Mouse (Mus musculus): ENCODE data around the gene Loxl1.
"Not testable (repeated sequence)": the region's sequence is repeated elsewhere in the genome, so short reads cannot be mapped to it uniquely, and the experiment has no call there.

Gene Loxl1

GRCm38 (mm10) chr9:58278821-58279723 lies 33.9 kb downstream of the Loxl1 start:
- no peak for DNase-seq (ENCODE audit: extremely low read depth, low read depth)

GRCm38 (mm10) chr9:58278313-58278712 lies 34.7 kb downstream of the Loxl1 start:
- no peak for DNase-seq (ENCODE audit: extremely low read depth, low read depth)

- DNase-seq (ENCODE audit: extremely low read depth, low read depth) = no peak
Observed at GRCm38 (mm10) chr9:58276346-58276745, 36.6 kb downstream of the Loxl1 start.

GRCm38 (mm10) chr9:58275797-58276196 lies 37.2 kb downstream of the Loxl1 start:
- no peak for DNase-seq (ENCODE audit: extremely low read depth, low read depth)

GRCm38 (mm10) chr9:58275115-58275774 lies 37.7 kb downstream of the Loxl1 start:
- DNase-seq (ENCODE audit: extremely low read depth, low read depth) = no peak

GRCm38 (mm10) chr9:58274626-58275025 lies 38.4 kb downstream of the Loxl1 start:
- DNase-seq (ENCODE audit: extremely low read depth, low read depth) = no peak

GRCm38 (mm10) chr9:58274101-58274604 lies 38.8 kb downstream of the Loxl1 start:
- no peak for DNase-seq (ENCODE audit: extremely low read depth, low read depth)

GRCm38 (mm10) chr9:58272855-58273254 lies 40.1 kb downstream of the Loxl1 start:
- no peak for DNase-seq (ENCODE audit: extremely low read depth, low read depth)

GRCm38 (mm10) chr9:58272068-58272541 lies 40.9 kb downstream of the Loxl1 start:
- DNase-seq (ENCODE audit: extremely low read depth, low read depth) = no peak

- not testable (repeated sequence) for DNase-seq (ENCODE audit: extremely low read depth, low read depth)
Observed at GRCm38 (mm10) chr9:58271551-58271950, 41.4 kb downstream of the Loxl1 start.

GRCm38 (mm10) chr9:58271109-58271508 lies 41.9 kb downstream of the Loxl1 start:
- DNase-seq (ENCODE audit: extremely low read depth, low read depth) = no peak

GRCm38 (mm10) chr9:58270081-58270480 lies 42.9 kb downstream of the Loxl1 start:
- no peak for DNase-seq (ENCODE audit: extremely low read depth, low read depth)

- DNase-seq (ENCODE audit: extremely low read depth, low read depth) = no peak
Observed at GRCm38 (mm10) chr9:58268384-58269313, 44.3 kb downstream of the Loxl1 start.

GRCm38 (mm10) chr9:58267046-58267445 lies 45.9 kb downstream of the Loxl1 start:
- no peak for DNase-seq (ENCODE audit: extremely low read depth, low read depth)

GRCm38 (mm10) chr9:58266571-58267011 lies 46.4 kb downstream of the Loxl1 start:
- DNase-seq (ENCODE audit: extremely low read depth, low read depth) = no peak

- DNase-seq (ENCODE audit: extremely low read depth, low read depth) = no peak
Observed at GRCm38 (mm10) chr9:58265368-58265767, 47.6 kb downstream of the Loxl1 start.

GRCm38 (mm10) chr9:58262507-58262906 lies 50.5 kb downstream of the Loxl1 start:
- DNase-seq (ENCODE audit: extremely low read depth, low read depth) = no peak

- no peak for DNase-seq (ENCODE audit: extremely low read depth, low read depth)
Observed at GRCm38 (mm10) chr9:58255704-58256685, 57.0 kb downstream of the Loxl1 start.

GRCm38 (mm10) chr9:58255105-58255504 lies 57.9 kb downstream of the Loxl1 start:
- no peak for DNase-seq (ENCODE audit: extremely low read depth, low read depth)

GRCm38 (mm10) chr9:58253805-58254122 lies 59.2 kb downstream of the Loxl1 start:
- not testable (repeated sequence) for DNase-seq (ENCODE audit: extremely low read depth, low read depth)
